Mouse (Mus musculus) ES-E14 (cell line): ENCODE data around the gene Cyp2c69. TPM values are rescaled to one million over a fixed set of nuclear protein-coding genes. Genes with fewer than 3 reads are reported as not detected.
"Not testable (repeated sequence)": the region's sequence is repeated elsewhere in the genome, so short reads cannot be mapped to it uniquely, and the experiment has no call there.

ENCODE experiments used
- DNase-seq: peaks from one replicate; pipeline ENCODE4 v3.0.0-alpha.2; 2013; ENCODE audit warnings: low read depth, low spot score
- H3K27ac ChIP-seq: 2 replicates; pipeline ENCODE4 v1.5.1; 2012; ENCODE audit warnings: low read depth, mild to moderate bottlenecking, low read length, moderate library complexity, mixed read lengths; ENCODE audit not compliant: poor library complexity, insufficient read depth, severe bottlenecking
- H3K36me3 ChIP-seq: 2 replicates; pipeline ENCODE4 v1.6.1; 2012; ENCODE audit warnings: mild to moderate bottlenecking, low read length, moderate library complexity, mixed read lengths; ENCODE audit not compliant: control insufficient read depth, poor library complexity, insufficient read depth, severe bottlenecking
- H3K4me1 ChIP-seq, 2 experiments: fragments of 150-350 bp in 1 of 2; sonication (generic) in 1 of 2; 2 replicates each; pipeline ENCODE4 v1.6.1; 2012; ENCODE audit warnings: low read length in 2 of 2, mild to moderate bottlenecking in 1 of 2, mixed read lengths in 1 of 2; ENCODE audit not compliant: control insufficient read depth in 2 of 2, insufficient read depth in 2 of 2, poor library complexity in 1 of 2
- H3K4me3 ChIP-seq, 2 experiments: fragments of 150-350 bp in 1 of 2; sonication (generic) in 1 of 2; 2 replicates each; pipeline ENCODE4 v1.5.1; 2012; ENCODE audit warnings: low read length in 2 of 2, low read depth in 1 of 2, mild to moderate bottlenecking in 1 of 2, mixed read lengths in 1 of 2; ENCODE audit not compliant: insufficient read depth in 1 of 2, poor library complexity in 1 of 2, severe bottlenecking in 1 of 2
- H3K9ac ChIP-seq: 2 replicates; pipeline ENCODE4 v1.6.1; 2012; ENCODE audit warnings: low read depth, mild to moderate bottlenecking, low read length, mixed read lengths; ENCODE audit not compliant: poor library complexity, insufficient read depth, severe bottlenecking
- H3K9me3 ChIP-seq: fragments of 150-350 bp; sonication (generic); 2 replicates; pipeline ENCODE4 v1.6.1; 2012; ENCODE audit warnings: low read depth, mild to moderate bottlenecking, low read length; ENCODE audit not compliant: control insufficient read depth, insufficient read depth
- CHD2 ChIP-seq: IDR thresholded peaks from 2 replicates; pipeline ENCODE4 v1.6.1; 2014; ENCODE audit warnings: mild to moderate bottlenecking, low read depth, low read length, inconsistent platforms
- HCFC1 ChIP-seq: IDR thresholded peaks from 2 replicates; pipeline ENCODE4 v1.6.1; 2012; ENCODE audit warnings: low read length, inconsistent platforms, borderline replicate concordance; ENCODE audit not compliant: insufficient read depth
- MAFK ChIP-seq: IDR thresholded peaks from 2 replicates; pipeline ENCODE4 v1.6.1; 2014; ENCODE audit warnings: mild to moderate bottlenecking, low read depth, low read length, inconsistent platforms; ENCODE audit not compliant: insufficient read depth
- ZC3H11A ChIP-seq: IDR thresholded peaks from 2 replicates; pipeline ENCODE4 v1.6.1; 2012; ENCODE audit warnings: low read depth, mild to moderate bottlenecking, inconsistent platforms, low read length, borderline replicate concordance
- ZNF384 ChIP-seq: IDR thresholded peaks from 2 replicates; pipeline ENCODE4 v1.6.1; 2012; ENCODE audit warnings: low read depth, low read length, inconsistent platforms
- in situ Hi-C, 2 experiments: fragments of 600-800 bp; cut with MboI; formaldehyde crosslinking; loops; one replicate each; pipeline ENCODE4 v1.15.1; 2025; ENCODE audit warnings: low sequenced_read_pairs in 2 of 2, inconsistent platforms in 1 of 2; ENCODE audit not compliant: unreplicated experiment in 2 of 2
- total RNA-seq: library from RNA; depleted of rRNA; stranded (reverse); fragments of 300-350 nt; gene quantifications from 2 replicates; pipeline ENCODE4 v1.2.3, GENCODE M21; 2012; rRNA removed

Gene Cyp2c69
- total RNA-seq = 0.22 and 0.63 TPM in 2 replicates

DNA sequence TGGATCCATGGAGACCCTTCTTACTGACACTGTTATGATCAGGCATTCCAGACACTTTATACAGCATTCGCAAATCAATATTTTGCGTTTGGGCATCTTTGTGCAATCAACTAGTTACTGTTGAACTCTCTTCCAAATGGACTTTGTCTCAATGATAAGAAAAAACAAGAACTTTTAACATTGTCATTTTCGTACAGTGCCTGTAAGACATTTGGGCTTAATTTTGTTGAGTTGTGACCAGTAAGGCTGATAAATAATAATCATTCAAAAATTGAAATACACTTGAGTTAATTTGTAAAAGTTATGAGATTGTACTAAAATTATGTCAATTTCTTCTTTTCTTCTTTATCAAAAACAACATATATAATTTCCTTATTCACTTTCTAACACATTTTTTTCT is at the start of gene Cyp2c69:
Gene Cyp2c69 (minus strand): TSS at position 101 of the 400 bp plus-strand sequence.
- H3K36me3 ChIP-seq, in situ Hi-C loops, H3K9ac ChIP-seq, H3K4me1 ChIP-seq, H3K27ac ChIP-seq, H3K9me3 ChIP-seq, DNase-seq, H3K4me3 ChIP-seq: not testable (repeated sequence)

DNA sequence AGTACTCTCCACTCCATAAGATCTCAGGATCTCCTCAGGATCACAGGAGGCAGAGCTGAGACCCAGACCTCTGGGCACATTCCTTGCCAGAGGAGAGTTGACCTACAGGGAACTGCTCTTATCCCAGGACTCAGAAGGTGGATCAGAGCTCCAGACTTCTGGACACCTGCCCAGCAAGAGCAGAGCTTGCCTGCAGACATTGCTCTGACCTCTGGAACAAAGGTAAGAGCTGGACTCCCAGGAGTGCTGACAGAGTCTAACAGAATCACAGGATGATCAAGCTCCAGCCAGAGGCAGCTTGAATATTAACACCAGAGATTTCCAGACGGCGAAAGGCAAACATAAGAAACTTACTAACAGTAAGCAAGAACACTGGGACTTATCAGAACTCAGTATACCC is 48.8 kb upstream of the Cyp2c69 start:
- in situ Hi-C loops = no loop called here
- no peaks in the 10 kb centered on the region for H3K9me3 ChIP-seq
- no peaks in the 10 kb centered on the region; the same call in 1 of the 2 replicates for H3K36me3 ChIP-seq
- H3K4me1 ChIP-seq = no peaks in the 10 kb centered on the region
- no peak for DNase-seq
- no peak overlapping the region for H3K4me3 ChIP-seq
- no peak overlapping the region for H3K9ac ChIP-seq
- H3K27ac ChIP-seq = no peak overlapping the region
- TF ChIP-seq CHD2 (no peak), MAFK (no peak), HCFC1 (no peak), ZC3H11A (no peak), ZNF384 (no peak)

DNA sequence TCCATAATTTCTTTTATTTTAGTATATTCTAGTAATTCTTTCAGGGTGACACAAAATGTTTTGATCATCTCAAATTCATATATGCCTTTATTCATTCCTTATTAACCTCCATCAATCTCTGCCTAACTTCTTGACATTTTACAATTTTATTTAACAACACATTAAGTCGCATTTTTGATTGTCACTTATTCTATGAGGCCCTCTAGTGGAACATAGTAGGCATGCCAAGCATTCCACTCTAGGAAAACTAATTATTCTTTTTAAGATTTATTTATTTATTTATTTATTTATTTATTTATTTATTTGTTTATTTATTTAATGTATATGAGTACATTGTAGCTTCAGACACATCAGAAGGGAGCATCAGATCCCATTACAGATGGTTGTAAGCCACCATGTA is 43.4 kb upstream of the Cyp2c69 start:
- Histone ChIP-seq H3K9ac (no peak overlapping the region), H3K4me3 (no peak overlapping the region), H3K36me3 (no peaks in the 10 kb centered on the region; the same call in 1 of the 2 replicates), H3K9me3 (no peaks in the 10 kb centered on the region), H3K4me1 (no peaks in the 10 kb centered on the region), H3K27ac (no peak overlapping the region)
- 0 out of 2 replicates have a peak, but pooled peaks have one; percentile 27 for TF ChIP-seq ZC3H11A
- TF ChIP-seq CHD2 = no peak
- DNase-seq = no peak
- in situ Hi-C loops = no loop called here

DNA sequence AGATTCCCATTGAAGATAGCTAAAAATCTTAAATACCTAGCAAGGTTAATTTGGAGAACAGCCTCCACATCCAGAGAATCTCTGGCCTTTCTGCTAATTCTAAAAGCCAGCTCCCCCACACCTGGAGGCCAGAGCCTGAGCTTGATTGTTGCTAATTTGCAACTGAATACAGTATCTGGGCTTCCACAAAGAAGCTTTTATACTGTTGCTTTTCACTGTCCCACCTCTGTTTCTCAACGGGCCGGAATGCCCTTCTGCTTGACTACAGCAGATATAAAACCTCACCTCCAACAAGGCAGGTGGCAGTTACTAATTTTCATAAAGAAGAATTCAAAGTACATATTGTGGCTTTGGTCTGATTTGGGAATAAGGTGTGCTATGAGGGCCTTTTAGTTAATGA is 15.1 kb upstream of the Cyp2c69 start:
- Histone ChIP-seq H3K9me3 (peaks cover 4% of the 10 kb centered on the region; the same call in 1 of the 2 replicates), H3K9ac (no peak overlapping the region), H3K4me1 (no peaks in the 10 kb centered on the region), H3K27ac (no peak overlapping the region), H3K36me3 (no peaks in the 10 kb centered on the region), H3K4me3 (no peak overlapping the region)
- in situ Hi-C loops = no loop called here
- TF ChIP-seq HCFC1 (no peak), MAFK (no peak), ZNF384 (no peak), CHD2 (no peak), ZC3H11A (no peak)
- DNase-seq = no peak

DNA sequence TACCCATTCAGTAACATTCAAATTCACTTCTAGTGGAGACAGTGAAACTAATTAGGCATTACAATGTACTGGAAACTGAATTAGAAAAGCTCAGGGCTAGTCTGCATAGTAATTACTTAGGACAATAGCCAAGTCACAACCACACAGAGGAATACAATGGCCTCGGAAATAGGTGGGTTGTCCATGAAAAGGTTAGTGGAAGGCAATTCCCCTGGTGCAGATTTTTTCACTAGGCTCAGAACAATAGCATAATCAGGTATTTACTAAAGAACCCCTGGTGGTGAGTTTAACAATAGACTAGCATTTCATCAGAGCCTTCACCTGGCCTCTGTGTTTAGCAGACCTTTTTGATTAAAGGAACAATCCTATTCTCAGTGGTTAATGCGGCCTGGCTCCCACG is 3.5 kb upstream of the Cyp2c69 start:
- in situ Hi-C loops, H3K36me3 ChIP-seq, H3K9ac ChIP-seq, H3K4me1 ChIP-seq, H3K4me3 ChIP-seq, H3K9me3 ChIP-seq: not testable (repeated sequence)
- H3K27ac ChIP-seq = peak overlapping the region; percentile 58; the same call in 1 of the 2 replicates
- DNase-seq = peak; percentile 63
- 0 out of 2 replicates have a peak, but pooled peaks have one; percentile 27 for TF ChIP-seq ZNF384
